Mouse (Mus musculus) layer of hippocampus, adult 9-10 months (tissue): Measurements from ENCODE around the gene Scp2.

Experiments
- DNase-seq: peaks from one replicate; pipeline ENCODE4 v3.0.0; 2022; ENCODE audit warnings: low spot score

Gene Scp2

DNA sequence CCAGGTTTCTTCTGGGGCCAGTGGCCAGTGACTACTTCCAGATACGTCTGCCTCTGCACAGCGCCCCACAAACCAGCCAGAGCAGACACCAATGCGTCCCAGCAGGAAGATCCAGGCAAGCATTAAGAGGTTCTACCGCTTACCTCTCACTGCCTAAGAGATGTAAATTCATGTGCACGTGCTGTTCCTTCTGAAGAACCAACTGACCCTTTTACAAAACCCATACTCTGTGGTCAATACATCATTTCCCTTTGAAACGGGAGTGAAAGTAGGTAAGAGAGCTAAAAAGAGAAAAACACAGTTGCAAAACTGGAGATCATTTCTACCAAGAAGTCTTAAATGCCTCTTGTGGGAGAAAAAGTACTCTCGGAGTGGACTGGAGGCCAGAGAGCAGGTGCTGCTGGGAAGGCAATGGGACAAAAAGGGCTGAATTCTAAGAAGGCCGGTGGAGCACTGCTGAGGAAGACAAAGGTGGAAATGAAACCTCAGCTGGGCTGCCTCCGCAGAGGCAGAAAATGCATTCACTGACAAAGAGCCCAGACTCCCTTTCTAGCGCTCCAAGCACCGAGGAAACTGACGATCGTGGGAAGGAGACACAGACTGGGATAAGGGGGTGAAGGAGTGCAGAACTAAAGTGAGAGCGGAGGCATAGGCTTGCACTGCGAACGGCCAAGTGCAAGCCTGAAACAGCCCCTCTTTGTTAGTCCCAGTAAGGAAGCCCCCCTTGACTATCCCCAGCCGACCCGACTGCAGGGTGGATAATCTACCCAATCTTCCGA lies 85.0 kb downstream of the Scp2 start:
- no peak for DNase-seq

DNA sequence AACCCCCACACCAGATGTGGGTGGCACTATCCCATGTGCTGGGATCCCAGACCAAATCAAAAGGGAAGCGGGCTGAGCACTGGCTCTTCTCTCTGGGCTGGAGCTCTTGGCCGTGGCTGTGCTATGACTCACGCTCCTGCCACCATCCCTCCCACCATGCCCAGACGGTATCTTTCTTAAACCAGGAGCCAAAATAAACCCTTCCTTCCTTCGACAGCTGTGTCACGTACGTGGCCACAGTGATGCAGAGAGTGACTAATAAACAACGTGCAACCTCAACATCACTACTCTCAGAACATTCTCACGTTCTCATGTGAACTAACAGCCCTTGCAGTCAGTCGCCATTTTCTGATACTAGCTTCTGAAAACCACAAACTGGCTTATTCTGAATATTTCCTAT lies 86.6 kb downstream of the Scp2 start:
- DNase-seq, result no peak

DNA sequence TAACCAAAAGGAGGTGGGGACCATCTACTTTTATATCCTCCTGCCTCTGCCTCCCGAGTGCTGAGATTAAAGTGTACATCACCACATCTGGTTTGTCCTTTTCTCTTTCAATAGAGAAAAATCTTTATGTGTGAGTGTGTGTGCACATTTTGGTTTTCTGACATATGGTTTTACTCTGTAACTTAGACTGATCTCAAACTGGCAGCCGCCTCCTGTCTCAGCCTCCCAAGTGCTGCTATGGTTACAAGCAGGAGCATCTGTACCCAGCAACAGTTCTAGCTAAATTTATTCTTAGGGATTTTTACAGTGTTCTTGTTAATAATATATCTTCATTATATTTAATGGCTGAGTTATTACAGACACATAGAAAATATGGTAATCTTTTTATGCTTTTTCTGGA lies 87.6 kb downstream of the Scp2 start:
- DNase-seq, result no peak

DNA sequence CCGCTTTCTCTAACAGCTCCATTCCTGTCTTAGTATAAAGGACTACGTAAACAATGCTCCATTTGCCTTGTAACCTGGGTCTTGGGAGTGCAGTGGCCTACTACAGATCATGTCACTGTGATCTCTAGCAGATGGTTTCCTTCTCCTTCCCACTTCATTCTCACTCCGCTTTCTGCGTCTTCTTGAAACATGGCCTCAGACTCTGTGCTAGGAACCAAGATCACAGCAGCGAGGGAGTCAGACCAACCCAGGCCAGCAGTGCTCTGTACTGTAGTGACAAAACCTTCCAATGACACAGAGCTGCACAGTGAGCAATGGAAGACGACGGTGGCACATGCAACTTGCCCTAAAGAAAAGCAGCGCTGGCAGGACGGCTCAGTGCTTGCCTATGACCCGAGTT lies 88.9 kb downstream of the Scp2 start:
- DNase-seq, result no peak

DNA sequence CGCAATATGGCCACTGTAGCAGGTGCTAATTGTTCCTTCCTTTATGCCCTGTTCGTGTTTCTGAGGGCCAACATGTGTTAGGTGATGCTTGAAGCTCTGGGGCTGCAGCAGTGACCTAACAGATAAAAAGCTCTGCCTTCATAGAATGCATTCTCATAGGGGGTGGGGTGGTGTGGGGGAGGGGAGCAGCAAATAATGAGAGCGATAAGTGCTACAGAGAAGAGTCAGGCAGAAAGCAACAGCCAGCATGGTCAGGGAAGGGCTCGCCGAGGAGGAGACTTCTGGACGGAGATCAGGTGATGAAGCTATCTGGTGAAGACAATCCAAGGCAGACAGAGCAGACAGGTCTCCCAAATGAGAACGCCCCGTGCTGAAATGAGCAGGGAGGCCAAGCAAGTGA lies 92.1 kb downstream of the Scp2 start:
- no peak for DNase-seq

DNA sequence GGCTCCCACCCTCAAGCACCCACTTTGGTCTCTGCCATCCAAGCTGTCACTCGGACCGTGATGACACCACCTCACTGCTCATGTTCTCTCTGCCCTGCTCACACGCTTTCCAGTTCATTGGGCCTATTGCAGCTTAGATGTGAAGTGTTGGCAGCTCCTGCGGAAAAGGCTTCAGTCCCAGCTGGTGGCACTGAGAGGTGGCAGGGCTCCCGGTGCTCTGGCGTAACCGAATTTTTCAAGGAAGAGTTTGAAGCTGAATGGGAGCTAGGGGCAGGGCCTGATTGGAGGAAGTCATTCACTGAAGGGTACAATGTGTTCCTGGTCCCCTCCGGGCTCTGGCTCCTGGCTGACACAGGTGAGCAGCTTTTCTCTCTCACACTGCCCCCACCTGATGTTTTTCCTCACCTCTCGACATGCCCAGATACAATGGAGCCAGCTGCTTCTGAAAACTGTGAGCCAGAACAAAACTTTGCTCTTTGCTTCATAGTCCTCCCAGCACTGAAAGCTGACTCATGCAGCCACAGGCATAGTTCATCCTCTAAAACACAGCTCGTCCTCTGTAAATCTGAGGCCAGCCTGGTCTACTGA lies 93.0 kb downstream of the Scp2 start:
- no peak for DNase-seq

DNA sequence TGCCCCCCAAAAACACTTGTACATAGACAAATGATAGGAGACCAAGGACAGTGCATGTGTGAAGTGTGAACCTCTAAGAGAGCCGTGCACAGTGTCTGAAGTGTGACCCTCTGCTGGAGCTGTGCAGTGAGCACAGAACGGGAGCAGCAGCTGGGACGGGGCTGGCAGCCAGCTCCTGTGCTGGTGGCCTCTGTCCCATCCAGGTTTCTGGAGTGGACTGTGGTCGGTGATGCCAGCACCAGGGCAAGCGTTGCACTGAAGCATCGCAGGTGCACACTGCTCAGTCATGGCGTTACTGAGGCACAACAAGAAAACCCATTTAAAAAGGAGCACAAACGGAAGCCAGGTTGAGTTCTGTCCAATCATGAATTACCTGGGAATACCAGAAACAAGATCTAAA lies 98.7 kb downstream of the Scp2 start:
- DNase-seq, result no peak

DNA sequence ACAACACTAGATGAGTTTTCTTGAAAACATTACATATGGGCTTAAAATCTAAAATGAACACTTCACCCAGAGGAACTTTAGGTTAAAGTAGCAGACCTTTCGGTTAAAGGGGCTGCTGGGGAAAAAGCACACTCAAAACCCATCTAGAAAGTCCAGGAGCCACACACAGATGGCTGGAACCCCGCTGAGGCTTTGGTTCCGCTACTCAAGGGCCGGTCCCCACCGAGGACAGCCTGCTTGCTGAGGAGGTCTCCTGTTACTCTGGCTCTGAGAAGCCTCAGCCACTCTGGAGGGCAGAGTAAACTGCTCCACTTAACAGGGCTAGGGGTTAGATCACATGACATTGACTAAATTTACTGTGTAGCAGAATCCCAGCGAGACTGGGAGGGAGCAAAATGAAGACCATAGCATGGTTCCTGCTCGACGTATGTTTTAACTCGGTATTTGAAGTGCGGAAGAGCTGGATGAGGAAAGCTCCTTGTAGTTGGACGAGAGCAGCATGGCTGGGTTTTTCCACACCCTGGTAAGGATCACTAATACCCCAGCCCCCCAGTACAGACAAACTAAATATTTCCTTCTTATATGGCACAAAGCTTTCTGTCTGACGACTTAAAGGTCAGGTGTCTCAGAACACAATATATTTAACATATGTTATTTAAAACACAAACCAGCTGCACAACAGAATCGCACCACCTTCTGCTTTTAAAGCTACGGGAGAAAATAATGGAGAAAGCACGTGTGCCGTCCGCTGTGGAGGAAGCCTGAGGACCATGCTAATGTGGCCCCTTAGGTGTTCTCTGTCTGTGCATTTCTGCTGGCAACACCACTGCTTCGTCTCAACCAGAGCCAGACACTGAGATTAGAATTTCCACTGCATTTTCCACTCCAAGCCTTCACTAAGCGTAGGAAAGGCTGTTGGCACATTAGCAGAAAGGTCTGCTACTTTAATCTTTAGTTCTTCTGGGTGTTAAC lies 99.4 kb downstream of the Scp2 start:
- no peak for DNase-seq

DNA sequence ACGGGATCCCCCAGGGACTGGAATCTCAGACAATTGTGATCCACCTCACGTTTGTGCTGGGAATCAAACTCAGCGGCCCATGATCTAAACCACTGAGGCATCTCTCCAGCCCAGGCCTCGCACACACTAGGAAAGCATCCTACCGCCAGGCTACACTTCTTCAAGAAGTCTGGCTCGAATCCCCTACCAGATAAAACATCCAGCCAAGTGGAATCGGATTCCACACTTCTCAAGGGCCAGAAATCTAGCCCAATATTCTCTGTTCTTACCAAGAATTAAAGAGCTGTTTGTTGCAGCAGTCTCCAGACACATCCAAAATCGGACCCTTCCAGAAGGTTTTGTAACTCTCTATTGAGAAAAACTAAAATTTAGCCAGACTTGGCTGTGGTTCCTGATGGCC lies 107.8 kb downstream of the Scp2 start:
- DNase-seq, result no peak

DNA sequence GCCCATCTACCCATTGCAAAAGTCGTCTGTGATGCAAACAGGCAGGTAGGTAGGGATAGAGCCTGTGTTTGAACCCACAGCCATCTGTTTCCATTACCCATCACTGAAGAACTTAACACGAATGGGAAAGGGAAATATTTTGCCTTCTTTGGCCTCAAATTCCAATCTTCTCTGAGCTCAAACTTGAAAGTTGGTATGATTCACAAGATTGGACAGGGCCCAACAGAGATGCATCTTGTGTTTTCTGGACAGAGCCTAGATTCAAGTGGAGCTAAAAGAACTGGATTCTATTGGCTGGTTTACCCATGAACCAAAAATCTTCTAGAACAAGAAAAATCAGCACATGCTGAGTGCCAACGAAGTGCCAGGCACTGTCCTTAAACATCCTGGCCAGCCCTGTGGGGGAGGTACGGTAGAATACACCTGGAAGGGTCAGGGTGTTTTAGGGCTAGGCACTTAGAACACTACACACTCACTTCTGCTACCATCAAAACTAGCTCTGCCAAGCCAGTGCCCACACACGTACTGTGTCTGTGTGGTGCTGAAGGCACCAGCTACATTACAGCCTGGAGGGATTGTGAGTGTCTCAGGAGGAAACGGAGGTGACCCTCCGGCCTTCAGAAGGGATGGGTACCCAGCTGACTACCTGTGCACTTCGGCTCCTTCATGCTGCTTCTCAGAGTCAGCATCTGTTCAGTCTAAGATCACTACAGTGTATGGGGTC lies 111.6 kb downstream of the Scp2 start:
- no peak for DNase-seq

DNA sequence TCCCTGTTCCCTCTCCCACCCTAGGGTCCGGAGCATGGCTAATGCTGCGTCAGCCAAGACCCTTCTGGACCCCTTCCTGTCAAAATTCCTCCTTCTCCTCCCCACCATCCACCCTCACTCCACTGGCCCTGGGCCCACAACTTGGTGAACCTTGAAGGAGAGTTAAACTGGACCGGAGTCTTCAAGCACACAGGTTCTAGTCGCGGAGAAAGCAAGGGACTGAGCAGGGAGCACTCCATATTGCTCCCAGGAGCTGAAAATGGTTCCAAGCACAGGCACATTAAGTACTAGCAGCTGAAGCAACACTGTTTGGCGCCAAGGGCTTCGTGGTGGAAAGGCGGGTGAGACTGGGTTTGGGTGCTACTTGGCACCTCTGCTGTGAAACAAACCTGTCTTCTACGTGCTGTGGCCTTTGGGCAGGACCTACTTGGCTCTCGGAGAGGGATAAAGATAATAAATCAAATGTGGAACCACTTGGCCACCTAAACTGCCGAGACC lies 112.4 kb downstream of the Scp2 start:
- no peak for DNase-seq

DNA sequence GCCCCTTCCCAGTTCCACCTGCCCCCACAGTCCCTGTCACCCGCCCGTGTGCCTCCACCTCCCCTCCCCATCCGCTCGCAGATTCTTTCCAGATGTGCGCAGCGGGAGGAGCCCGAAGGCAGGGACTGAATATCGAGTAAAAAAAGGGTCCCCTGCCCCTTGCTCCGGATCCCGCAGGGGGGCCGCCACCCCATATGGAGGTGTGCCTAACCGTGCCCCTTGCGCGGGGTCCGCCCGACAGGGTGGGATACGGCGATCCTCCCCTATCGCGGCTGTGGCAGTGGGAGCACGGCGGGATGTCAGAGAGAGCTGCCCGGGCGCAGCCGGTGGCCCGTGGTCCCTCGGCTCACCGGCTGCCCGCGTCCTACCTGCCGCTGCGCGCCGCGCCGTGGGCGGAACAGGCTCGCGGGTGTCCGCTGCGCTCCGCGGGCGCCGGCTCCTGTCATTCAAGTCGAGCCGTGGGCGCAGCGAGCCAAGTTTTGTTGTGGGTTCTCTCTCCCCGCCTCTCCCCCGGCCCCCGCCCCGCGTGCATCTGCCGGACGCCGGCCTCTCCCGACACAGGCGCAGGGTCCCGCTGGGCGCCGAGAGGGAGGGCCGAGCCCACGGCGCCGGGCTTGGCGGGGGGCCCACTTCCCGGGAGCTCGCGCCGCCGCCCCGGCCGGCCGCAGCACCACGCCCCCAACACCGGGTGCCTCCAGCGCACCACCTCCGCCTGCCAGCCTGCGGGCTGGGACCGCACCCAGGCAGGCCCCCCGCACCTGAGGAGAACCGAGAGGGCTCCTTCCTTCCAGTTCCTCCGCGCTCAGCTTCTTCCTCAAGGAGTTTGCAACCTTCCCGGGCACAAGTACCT lies 113.1 kb downstream of the Scp2 start:
- DNase-seq, result no peak

DNA sequence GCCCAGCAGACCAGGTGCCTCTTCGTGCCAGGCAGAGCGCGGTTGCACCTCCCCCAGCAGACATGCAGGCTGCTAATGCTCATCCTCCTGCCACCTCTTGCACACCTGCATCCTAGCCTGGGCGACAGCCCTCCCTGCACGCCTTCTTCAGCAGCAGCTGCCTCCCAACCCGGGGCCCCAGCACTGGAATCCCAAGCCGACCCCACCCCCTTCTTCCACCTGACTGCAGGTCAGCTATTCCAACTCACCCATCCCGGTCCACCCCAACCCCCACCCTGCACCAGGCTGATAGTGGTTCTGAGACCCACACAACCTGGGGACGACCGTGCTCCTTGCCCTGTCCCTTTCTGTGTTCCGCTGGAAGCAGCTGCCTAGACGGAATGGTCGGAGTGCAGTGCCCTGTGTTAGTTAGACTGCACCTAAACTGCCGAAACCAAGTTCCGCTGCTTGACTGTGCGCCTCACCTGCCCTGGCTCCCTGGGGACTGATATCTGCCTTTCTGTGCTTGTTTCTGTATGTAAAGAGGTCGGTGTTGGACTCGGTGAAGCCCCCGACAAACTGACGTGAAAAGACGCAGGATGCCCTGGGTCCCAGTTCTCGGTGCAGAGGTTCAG lies 113.8 kb downstream of the Scp2 start:
- no peak for DNase-seq

DNA sequence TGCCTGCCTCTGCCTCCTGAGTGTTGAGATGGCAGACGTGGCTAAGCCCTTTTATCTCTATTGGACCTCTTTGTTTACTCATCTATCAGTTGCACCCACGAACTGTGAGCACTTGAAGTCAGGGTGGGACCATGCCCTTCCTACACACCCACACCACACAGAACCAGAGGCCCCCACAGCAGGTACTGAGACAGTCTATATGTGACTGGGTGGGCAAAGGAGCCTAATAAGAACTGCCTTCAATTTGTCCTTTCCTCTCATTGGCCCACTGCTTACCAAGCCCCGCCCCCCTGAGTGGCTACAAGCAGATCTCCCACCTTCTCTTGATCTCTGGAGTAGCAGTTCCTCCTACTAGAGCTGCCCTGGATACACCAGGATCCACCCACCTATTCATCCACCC lies 118.6 kb downstream of the Scp2 start:
- no peak for DNase-seq

DNA sequence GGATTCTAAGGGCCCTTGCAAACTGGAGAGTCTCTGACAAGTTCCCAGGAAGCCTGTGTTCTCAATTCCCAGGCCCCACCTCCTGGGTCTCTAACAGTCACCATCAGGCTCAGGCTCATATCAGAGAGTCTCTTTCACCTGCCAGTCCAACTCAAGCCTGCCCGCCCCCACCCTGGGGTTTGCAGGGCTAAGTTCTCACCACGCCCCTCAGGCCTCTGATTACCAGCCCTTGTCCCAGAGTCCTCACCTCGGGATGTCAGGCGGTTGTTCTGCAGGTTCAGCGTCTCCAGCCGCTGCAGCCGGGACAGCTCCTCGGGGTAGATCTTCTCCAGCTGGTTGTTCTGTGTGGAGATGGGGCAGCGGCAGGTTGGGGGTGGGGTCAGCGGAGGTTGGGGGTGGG lies 119.5 kb downstream of the Scp2 start:
- no peak for DNase-seq

DNA sequence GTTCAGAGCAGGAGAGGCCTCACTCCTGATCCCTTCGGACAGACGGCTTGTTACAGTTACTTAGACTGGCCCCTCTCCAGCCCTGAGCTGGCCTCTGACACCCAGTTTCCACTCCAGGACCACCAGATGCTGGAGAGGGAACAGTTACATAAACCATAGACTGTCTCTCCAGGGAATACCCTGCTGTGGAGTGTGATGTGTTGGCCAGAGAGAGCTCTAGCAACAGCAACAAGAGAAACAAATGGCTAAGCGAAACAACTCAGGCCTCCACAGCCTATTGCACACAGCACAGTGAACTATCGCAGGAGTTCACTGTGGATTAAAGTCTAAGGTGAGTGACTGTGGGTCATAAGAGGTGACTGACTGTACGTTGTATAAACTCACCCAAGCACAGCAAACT lies 120.2 kb downstream of the Scp2 start:
- DNase-seq, result no peak

DNA sequence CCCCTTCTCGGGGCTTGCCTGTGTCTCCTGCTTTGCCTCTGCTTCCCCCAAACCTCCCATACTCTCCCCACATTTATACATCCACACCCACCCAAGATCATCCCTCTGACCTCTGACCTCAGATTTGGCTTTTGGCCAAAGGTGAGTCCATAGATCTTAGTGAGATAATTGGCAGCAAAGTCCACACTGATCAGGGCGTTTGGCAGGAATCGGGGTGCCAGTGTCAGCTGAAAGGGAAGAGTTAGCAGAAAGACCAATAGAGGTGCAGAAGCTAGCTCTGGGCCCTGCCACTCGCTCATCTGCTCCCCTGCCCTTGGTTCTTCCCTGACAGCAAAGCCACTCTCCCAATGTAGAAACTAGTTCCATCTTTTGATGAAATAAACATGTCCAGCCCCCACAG lies 121.6 kb downstream of the Scp2 start:
- DNase-seq, result no peak

DNA sequence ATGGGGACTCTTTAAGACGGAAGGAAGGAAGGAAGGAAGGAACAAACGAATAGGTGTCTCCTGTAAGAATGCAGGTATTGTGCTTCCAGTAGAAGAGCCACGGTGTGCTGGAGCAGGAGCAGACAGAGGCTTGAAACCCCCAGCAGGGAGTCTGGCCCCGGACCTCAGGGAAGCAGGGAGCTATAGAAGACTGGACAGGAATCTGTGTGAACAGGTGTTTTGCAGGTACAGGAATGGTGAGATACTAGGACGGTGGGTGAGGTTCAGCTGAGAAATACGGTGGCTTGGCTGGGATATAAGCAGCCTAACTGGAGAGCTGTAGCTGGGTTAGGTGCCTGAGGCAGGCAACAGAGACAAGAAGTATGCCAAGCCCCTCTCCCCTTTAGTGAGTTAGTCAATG lies 124.6 kb downstream of the Scp2 start:
- no peak for DNase-seq

DNA sequence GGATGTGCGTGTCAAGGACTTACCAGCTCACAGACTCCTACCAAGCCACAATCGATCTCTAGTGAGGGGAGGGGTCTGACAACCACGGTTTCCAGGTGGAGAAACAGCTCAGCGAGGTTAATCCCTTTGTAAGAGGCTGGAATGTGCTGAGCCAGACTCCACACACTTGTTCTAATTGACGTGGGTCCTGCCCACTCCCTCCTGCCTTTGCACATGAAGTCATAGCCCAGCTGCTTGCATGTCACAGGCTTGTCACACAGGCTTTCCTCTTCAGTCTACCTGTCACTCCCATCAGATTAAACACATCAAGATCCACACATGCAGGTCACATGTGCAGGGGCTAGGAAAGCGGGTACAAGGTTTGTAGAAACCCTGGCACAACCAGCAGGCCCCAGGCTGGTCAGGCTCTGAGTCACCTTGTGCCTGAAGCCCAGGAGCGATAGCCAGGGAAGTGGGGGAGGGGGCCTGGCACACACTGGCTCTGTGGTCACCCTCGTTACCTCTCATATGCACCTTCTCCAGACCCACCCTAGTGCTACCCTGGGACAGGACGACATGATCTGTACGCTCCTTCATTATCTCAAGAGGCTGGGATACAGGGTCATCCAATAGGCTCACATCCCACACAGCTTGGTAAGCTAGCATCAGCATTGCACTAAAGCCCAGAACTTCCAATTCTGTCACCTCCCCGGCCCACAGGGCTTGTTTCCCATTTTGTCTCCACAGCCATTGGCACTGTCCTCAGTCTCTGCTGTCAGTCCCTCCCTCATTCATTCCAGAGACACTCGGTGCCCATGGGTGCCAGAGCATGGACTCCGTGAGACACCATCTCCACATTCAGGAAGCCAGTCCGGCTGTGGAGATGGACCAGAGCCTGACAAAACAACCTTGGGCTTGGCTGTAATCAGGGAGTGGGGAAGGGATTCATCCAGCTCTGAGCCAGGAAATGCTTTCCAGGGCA lies 125.6 kb downstream of the Scp2 start:
- DNase-seq, result no peak
